Mouse (Mus musculus) embryonic facial prominence, embryonic 14.5 days (tissue): ENCODE results near the gene Syngr1. TPM values are rescaled to one million over a fixed set of nuclear protein-coding genes. Genes with fewer than 3 reads are reported as not detected.

Source experiments
- ATAC-seq: fragments of 200-750 bp; cut with Nextera tagmentation; 2 replicates; pipeline ENCODE4 v1.8.0; 2017; ENCODE audit warnings: low read depth, moderate number of reproducible peaks, moderate TSS enrichment
- DNase-seq: peaks from one replicate; pipeline ENCODE4 v3.0.0-alpha.2; 2015; ENCODE audit warnings: low spot score
- H3K27ac ChIP-seq: fragments of 300-500 bp; sonication (generic); replicated peaks from 2 replicates; pipeline ENCODE4 v1.5.1; 2014; ENCODE audit warnings: low read depth, mild to moderate bottlenecking, low read length, moderate library complexity
- H3K27me3 ChIP-seq: fragments of 300-500 bp; sonication (generic); replicated peaks from 2 replicates; pipeline ENCODE4 v1.6.1; 2014; ENCODE audit warnings: low read length; ENCODE audit not compliant: control insufficient read depth, insufficient read depth
- H3K36me3 ChIP-seq: fragments of 300-500 bp; sonication (generic); 2 replicates; pipeline ENCODE4 v1.6.1; 2014; ENCODE audit warnings: low read length, mixed read lengths; ENCODE audit not compliant: control insufficient read depth, insufficient read depth
- H3K4me1 ChIP-seq: fragments of 300-500 bp; sonication (generic); 2 replicates; pipeline ENCODE4 v1.6.1; 2014; ENCODE audit warnings: antibody characterized with exemption, low read length; ENCODE audit not compliant: control insufficient read depth, insufficient read depth
- H3K4me2 ChIP-seq: fragments of 300-500 bp; sonication (generic); 2 replicates; pipeline ENCODE4 v1.6.1; 2014; ENCODE audit warnings: low read depth, mild to moderate bottlenecking, low read length, moderate library complexity, mixed read lengths
- H3K4me3 ChIP-seq: fragments of 300-500 bp; sonication (generic); 2 replicates; pipeline ENCODE4 v1.5.1; 2014; ENCODE audit warnings: low read depth, mild to moderate bottlenecking, low read length
- H3K9ac ChIP-seq: fragments of 300-500 bp; sonication (generic); 2 replicates; pipeline ENCODE4 v1.6.1; 2014; ENCODE audit warnings: low read depth, mild to moderate bottlenecking, low read length, moderate library complexity, mixed read lengths
- H3K9me3 ChIP-seq: fragments of 300-500 bp; sonication (generic); 2 replicates; pipeline ENCODE4 v1.6.1; 2016; ENCODE audit warnings: low read length; ENCODE audit not compliant: control insufficient read depth
- WGBS: fragments of 180-500 bp; shearing (Covaris S2); extraction: QIAGEN DNeasy Blood & Tissue Kit; methylation state at CpG from one replicate; pipeline ENCODE4 v1.1.7; 2014; 5-methylcytosine and 5-hydroxymethylcytosine counted together
- polyA plus RNA-seq: library from polyadenylated mRNA; unstranded; fragments of >200 nt; fragmentation: Nextera tagmentation; extraction: Ambion mirVana; gene quantifications from 2 replicates; pipeline ENCODE4 v1.2.1, GENCODE M21; 2014

Syngr1 gene
- polyA plus RNA-seq, 1 experiment from 2014 or later, result 10.3 TPM

DNA sequence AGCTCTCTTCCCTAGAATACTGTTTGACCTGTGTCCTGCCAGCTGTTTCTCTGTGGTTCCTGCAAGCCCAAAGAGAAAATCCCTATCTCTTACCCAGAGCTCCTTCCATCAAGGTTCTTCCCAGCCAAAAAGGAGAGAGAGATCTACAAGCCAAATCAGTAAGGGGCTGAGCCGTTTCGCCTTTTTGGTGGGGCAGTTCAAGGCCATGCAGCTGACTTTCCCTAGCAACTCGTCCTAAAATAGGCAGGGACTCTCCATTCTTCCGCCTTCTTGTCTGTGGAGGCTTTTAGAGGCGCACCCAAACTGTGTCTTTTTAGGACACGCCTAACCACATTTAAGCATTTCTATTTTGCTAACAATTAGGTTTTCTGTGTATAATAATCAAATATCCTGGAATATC is 52.6 kb downstream of the Syngr1 start:
- Histone ChIP-seq H3K4me1 (no peaks in the 10 kb centered on the region), H3K9ac (no peak overlapping the region), H3K36me3 (peaks cover 42% of the 10 kb centered on the region), H3K27ac (no peak overlapping the region), H3K27me3 (no peaks in the 10 kb centered on the region), H3K9me3 (peaks cover 6% of the 10 kb centered on the region; the same call in 1 of the 2 replicates), H3K4me3 (no peak overlapping the region), H3K4me2 (no peak overlapping the region)
- ATAC-seq (no peak), DNase-seq (no peak)
- WGBS, result 88% methylated on average over 6 of the region's 6 CpGs

DNA sequence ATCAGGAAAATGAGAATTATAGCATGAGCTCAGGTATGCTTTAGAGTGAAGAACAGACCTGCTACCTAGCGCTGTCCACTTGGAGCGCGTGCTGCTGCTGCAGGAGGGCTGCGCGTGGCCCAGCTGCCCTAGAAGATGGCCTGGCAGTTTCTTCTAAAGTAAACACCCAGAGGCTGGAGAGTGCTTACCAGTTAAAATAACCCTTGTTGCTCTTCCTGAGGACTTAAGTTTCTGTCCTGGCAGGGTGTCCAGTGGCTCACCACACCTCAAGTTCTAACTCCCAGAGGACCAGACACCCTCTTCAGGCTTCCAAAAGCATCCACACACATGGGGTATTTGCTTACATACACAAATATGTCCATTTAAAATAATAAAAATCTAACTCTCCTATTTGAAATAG is 54.3 kb downstream of the Syngr1 start:
- DNase-seq, result no peak
- H3K9ac ChIP-seq, result no peak overlapping the region
- H3K36me3 ChIP-seq, result peaks cover 54% of the 10 kb centered on the region
- no peak overlapping the region for H3K4me2 ChIP-seq
- no peak for ATAC-seq
- no peaks in the 10 kb centered on the region for H3K27me3 ChIP-seq
- H3K9me3 ChIP-seq, result peaks cover 6% of the 10 kb centered on the region; the same call in 1 of the 2 replicates
- WGBS, result 84% methylated on average over 5 of the region's 5 CpGs
- H3K4me1 ChIP-seq, result no peaks in the 10 kb centered on the region
- no peak overlapping the region for H3K27ac ChIP-seq
- H3K4me3 ChIP-seq, result no peak overlapping the region

DNA sequence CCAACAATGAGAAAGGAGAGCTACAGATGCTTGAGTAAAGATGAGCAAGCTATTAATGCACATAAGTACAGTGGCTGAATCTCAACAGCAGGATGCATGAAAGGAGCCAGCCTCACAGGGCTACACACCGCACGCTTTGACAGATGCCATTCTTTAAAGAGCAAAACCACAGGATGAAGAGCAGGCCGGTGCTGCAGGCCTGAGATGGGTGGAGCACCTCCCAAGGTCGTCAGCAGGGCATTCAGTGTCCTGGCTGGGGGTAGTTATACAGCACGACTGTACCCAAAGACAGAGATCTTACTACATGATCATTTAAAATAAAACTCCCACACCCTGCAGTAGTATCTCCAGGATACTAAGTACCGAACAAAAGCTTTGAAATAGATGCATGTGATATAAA is 55.0 kb downstream of the Syngr1 start:
- Histone ChIP-seq H3K9ac (no peak overlapping the region), H3K27me3 (no peaks in the 10 kb centered on the region), H3K4me1 (no peaks in the 10 kb centered on the region), H3K4me2 (no peak overlapping the region), H3K27ac (no peak overlapping the region), H3K9me3 (peaks cover 6% of the 10 kb centered on the region; the same call in 1 of the 2 replicates), H3K36me3 (peaks cover 55% of the 10 kb centered on the region), H3K4me3 (no peak overlapping the region)
- ATAC-seq (no peak), DNase-seq (no peak)
- WGBS, result 48% methylated on average over 6 of the region's 6 CpGs

DNA sequence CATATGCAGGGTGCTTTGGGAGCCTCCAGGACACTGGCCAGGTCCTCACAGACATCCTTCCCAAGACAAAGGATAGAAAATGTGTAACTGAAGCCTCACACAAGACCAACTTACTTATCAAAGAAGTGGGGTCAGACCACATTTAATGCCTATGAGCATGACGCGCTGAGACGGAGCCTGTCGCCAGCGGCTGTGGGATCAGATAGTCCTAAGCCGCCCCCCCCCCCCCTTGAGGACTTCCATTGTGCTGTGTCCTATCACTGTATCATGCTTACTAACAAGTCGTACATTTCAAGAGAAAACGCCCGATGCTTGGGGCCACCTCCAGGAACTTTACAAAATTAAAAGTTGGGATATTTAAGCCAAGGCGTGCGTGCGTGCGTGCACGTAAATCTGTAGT is 56.0 kb downstream of the Syngr1 start:
- ATAC-seq, result no peak
- H3K9me3 ChIP-seq, result peaks cover 2% of the 10 kb centered on the region; the same call in 1 of the 2 replicates
- H3K27me3 ChIP-seq, result no peaks in the 10 kb centered on the region
- H3K36me3 ChIP-seq, result peaks cover 54% of the 10 kb centered on the region
- H3K9ac ChIP-seq, result no peak overlapping the region
- H3K4me2 ChIP-seq, result no peak overlapping the region
- WGBS, result 84% methylated on average over 14 of the region's 14 CpGs
- no peak overlapping the region for H3K4me3 ChIP-seq
- H3K4me1 ChIP-seq, result no peaks in the 10 kb centered on the region
- DNase-seq, result no peak
- H3K27ac ChIP-seq, result no peak overlapping the region

DNA sequence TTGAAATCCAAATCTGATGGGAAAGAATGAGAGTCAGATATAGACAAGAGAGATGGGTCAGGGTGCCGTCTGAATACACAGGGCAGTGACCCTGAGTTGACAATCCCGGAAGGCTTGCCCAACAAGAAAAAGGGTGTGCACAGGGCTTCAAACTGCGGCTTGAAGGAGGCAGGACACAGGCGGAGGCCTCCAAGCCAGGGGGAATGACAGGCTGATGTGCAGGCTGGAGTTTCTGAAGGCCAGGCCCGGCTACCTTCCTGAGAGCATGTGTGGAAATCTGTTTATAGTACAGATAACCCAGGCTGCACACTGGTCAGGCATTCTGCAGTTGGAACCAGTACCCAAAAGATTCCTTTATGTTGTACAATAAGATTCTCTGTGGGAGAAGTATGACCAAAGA is 56.4 kb downstream of the Syngr1 start:
- no peaks in the 10 kb centered on the region for H3K27me3 ChIP-seq
- H3K9ac ChIP-seq, result no peak overlapping the region
- no peak overlapping the region for H3K4me3 ChIP-seq
- no peak overlapping the region for H3K4me2 ChIP-seq
- H3K27ac ChIP-seq, result no peak overlapping the region
- no peak for ATAC-seq
- 74% methylated on average over 5 of the region's 5 CpGs for WGBS
- no peaks in the 10 kb centered on the region for H3K4me1 ChIP-seq
- H3K9me3 ChIP-seq, result no peaks in the 10 kb centered on the region
- H3K36me3 ChIP-seq, result peaks cover 54% of the 10 kb centered on the region; the same call in 1 of the 2 replicates
- no peak for DNase-seq

DNA sequence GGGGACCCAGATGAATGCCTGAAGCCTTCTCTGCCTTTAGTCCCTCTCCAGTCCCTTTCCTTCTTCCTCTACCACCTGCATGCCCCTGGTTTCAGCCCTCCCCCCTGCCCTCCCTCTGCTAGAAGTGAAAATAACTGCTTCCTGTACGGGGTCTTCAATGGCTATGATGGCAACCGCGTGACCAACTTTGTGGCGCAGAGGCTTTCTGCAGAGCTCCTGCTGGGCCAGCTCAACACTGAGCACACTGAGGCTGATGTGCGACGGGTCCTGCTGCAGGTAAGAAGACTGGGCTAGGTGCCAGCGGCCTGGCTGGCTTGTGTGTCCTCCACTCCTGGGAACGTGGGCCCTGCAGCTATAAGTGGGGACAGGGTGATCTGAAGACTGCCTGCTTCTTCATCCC is 57.4 kb downstream of the Syngr1 start:
- peaks cover 55% of the 10 kb centered on the region; the same call in 1 of the 2 replicates for H3K36me3 ChIP-seq
- ATAC-seq, result no peak
- WGBS, result 83% methylated on average over 8 of the region's 8 CpGs
- H3K4me1 ChIP-seq, result no peaks in the 10 kb centered on the region
- H3K27ac ChIP-seq, result no peak overlapping the region
- H3K4me2 ChIP-seq, result no peak overlapping the region
- no peak overlapping the region for H3K4me3 ChIP-seq
- H3K27me3 ChIP-seq, result no peaks in the 10 kb centered on the region
- H3K9me3 ChIP-seq, result no peaks in the 10 kb centered on the region
- DNase-seq, result no peak
- H3K9ac ChIP-seq, result no peak overlapping the region

DNA sequence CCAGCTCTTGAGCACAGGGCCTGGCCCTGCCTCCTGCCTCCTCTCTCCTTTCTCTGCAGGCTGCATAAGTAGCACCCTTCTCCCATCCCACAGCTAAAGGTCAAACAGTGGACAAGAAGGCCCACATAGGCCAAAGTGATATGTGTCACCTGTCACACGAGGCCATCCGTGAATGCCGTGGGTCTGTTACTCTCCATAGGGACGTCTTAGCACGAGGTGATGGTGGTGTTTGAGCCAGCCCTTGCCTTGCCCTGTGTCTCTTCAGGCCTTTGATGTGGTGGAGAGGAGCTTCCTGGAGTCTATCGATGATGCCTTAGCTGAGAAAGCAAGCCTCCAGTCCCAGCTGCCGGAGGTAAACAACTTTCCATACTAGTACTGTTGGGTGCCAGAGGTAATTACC is 58.4 kb downstream of the Syngr1 start:
- no peaks in the 10 kb centered on the region for H3K4me1 ChIP-seq
- H3K27me3 ChIP-seq, result no peaks in the 10 kb centered on the region
- 88% methylated on average over 7 of the region's 7 CpGs for WGBS
- H3K9ac ChIP-seq, result no peak overlapping the region
- peaks cover 63% of the 10 kb centered on the region for H3K36me3 ChIP-seq
- no peak overlapping the region for H3K4me2 ChIP-seq
- no peak for ATAC-seq
- no peak overlapping the region for H3K4me3 ChIP-seq
- no peak for DNase-seq
- H3K9me3 ChIP-seq, result no peaks in the 10 kb centered on the region
- H3K27ac ChIP-seq, result no peak overlapping the region

DNA sequence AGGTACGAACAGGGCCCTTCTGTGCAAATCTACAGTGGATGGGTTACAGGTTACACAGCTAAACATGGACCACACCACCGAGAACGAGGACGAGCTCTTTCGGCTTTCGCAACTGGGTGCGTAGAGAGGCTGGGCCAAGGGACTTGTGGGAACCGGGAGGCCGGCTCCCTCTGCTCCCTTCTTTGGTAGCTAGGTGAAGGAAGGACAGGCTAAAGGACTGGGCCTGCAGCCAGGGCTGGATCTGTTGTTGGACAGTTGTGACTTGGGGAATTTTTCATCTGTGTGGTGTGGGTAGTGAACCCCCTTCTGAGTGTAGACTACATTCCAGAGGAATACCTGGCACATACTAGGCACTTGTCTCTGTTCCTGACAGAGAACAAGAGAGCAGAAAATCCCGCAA is 61.5 kb downstream of the Syngr1 start:
- Histone ChIP-seq H3K4me2 (no peak overlapping the region), H3K4me3 (no peak overlapping the region), H3K27ac (no peak overlapping the region), H3K36me3 (peaks cover 93% of the 10 kb centered on the region), H3K9ac (0 out of 2 replicates have a peak overlapping the region, but pooled peaks have one; percentile 19), H3K4me1 (no peaks in the 10 kb centered on the region), H3K9me3 (no peaks in the 10 kb centered on the region), H3K27me3 (no peaks in the 10 kb centered on the region)
- ATAC-seq (no peak), DNase-seq (no peak)
- 84% methylated on average over 10 of the region's 10 CpGs for WGBS

DNA sequence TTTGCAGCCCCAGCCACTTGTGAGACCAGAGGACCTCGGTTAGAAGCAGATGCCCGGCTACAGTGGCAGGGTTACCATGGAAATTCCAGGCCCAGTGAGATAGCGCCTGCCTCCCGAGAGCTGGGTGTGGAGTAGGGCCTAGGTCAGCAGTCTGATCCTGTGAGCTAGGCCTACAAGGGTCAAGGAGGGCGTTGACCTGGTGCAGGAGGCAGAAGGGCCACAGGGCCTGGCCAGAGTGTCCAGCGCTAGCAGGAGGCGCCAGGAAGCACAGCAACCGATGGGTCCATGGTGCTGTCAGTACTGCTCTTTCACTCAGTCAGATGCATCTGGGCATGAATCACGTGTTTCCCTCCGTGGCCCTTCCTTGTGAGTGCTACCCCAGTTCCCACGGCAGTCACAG is 62.6 kb downstream of the Syngr1 start:
- ATAC-seq, result no peak
- H3K36me3 ChIP-seq, result peaks cover 96% of the 10 kb centered on the region

More for the DNA sequence above, 62.6 kb downstream of the Syngr1 start:
- H3K4me1 ChIP-seq, result no peaks in the 10 kb centered on the region; the same call in 1 of the 2 replicates
- H3K9me3 ChIP-seq, result no peaks in the 10 kb centered on the region
- 68% methylated on average over 10 of the region's 11 CpGs for WGBS
- DNase-seq, result no peak
- H3K4me3 ChIP-seq, result no peak overlapping the region
- no peak overlapping the region for H3K9ac ChIP-seq
- H3K27me3 ChIP-seq, result no peaks in the 10 kb centered on the region
- no peak overlapping the region for H3K27ac ChIP-seq
- H3K4me2 ChIP-seq, result no peak overlapping the region
